Comparison of ENCODE assay signal across 8 mouse cellular contexts in genomic region chr14:41013143-41013542, GRCm38 (mm10). TPM values are rescaled to one million over a fixed set of nuclear protein-coding genes. Genes with fewer than 3 reads are reported as not detected.
A peak's percentile ranks its signal among the peaks of the same experiment; 100 is the strongest.
DNase-seq lines count a peak whose midpoint lies in the region; ATAC-seq and TF ChIP-seq lines count a peak whose summit lies in the region.

No protein-coding gene starts in this region.

- DNase-seq in forebrain, embryonic 10.5 days (ENCODE audit: extremely low spot score, low spot score) = no peak
- DNase-seq in limb, embryonic 14.5 days (ENCODE audit: low spot score) = no peak
- no peak for DNase-seq in spleen, postnatal 36 days (ENCODE audit: low spot score in 2 of 2)
- no peak for DNase-seq in layer of hippocampus, postnatal 25 days (ENCODE audit: extremely low spot score in 1 of 2, low spot score in 1 of 2)
- no peak for DNase-seq in urinary bladder, postnatal 25 days (ENCODE audit: low spot score)

- peaks cover 6% of the 10 kb centered on the region for H3K36me3 ChIP-seq in megakaryocyte, embryonic 14.5 days (replicated peaks; ENCODE audit: low read length)
- H3K36me3 ChIP-seq in forebrain, embryonic 10.5 days (replicated peaks) = no peaks in the 10 kb centered on the region
- H3K36me3 ChIP-seq in limb, embryonic 14.5 days (ENCODE audit: control insufficient read depth, insufficient read depth, low read length) = no peaks in the 10 kb centered on the region
- no peaks in the 10 kb centered on the region for H3K36me3 ChIP-seq in small intestine, adult 2 months (ENCODE audit: control insufficient read depth, insufficient read depth, low read length)

- TF ChIP-seq CTCF in small intestine, adult 2 months (IDR thresholded peaks at IDR 0.05; ENCODE audit: extremely low read depth, insufficient read length, insufficient replicate concordance, low read depth, low read length) = peak; percentile 6; the same call in 1 of the 2 replicates

- H3K9ac ChIP-seq in limb, embryonic 14.5 days (ENCODE audit: low read depth, low read length, severe bottlenecking) = peak overlapping the region; percentile 65

- no peak for ATAC-seq in megakaryocyte, adult 5-6 weeks (ENCODE audit: poor library complexity, severe bottlenecking)
- no peak for ATAC-seq in limb, embryonic 14.5 days (ENCODE audit: low FRiP score, low read depth)

- H3K9me3 ChIP-seq in megakaryocyte, embryonic 14.5 days = no peaks in the 10 kb centered on the region
- no peaks in the 10 kb centered on the region for H3K9me3 ChIP-seq in forebrain, embryonic 10.5 days
- H3K9me3 ChIP-seq in limb, embryonic 14.5 days (ENCODE audit: control insufficient read depth, low read length) = no peaks in the 10 kb centered on the region

- H3K4me1 ChIP-seq in megakaryocyte, embryonic 14.5 days = peaks cover 37% of the 10 kb centered on the region
- peaks cover 21% of the 10 kb centered on the region for H3K4me1 ChIP-seq in forebrain, embryonic 10.5 days
- 0 out of 2 replicates have a peak, but pooled peaks cover 7% of the 10 kb centered on the region for H3K4me1 ChIP-seq in limb, embryonic 14.5 days (ENCODE audit: control insufficient read depth, insufficient read depth, low read length)
- H3K4me1 ChIP-seq in small intestine, adult 2 months (ENCODE audit: control insufficient read depth, insufficient read depth, insufficient read length, low read length) = peaks cover 6% of the 10 kb centered on the region

- H3K27ac ChIP-seq in forebrain, embryonic 10.5 days = peak overlapping the region; percentile 88
- no peak overlapping the region for H3K27ac ChIP-seq in limb, embryonic 14.5 days (replicated peaks; ENCODE audit: low read depth, low read length)
- H3K27ac ChIP-seq in small intestine, adult 2 months (ENCODE audit: insufficient read depth, low read depth, low read length) = peak overlapping the region; percentile 75

- no peaks in the 10 kb centered on the region for H3K27me3 ChIP-seq in megakaryocyte, embryonic 14.5 days (replicated peaks)
- 0 out of 2 replicates have a peak, but pooled peaks cover 8% of the 10 kb centered on the region for H3K27me3 ChIP-seq in forebrain, embryonic 10.5 days (ENCODE audit: poor library complexity, severe bottlenecking)
- no peaks in the 10 kb centered on the region for H3K27me3 ChIP-seq in limb, embryonic 14.5 days (ENCODE audit: control insufficient read depth, insufficient read depth, low read length)
- no peaks in the 10 kb centered on the region for H3K27me3 ChIP-seq in small intestine, adult 2 months (ENCODE audit: control insufficient read depth, insufficient read depth, low read length)

- H3K4me3 ChIP-seq in megakaryocyte, embryonic 14.5 days (replicated peaks) = peak overlapping the region; percentile 96
- H3K4me3 ChIP-seq in forebrain, embryonic 10.5 days = peak overlapping the region; percentile 71
- H3K4me3 ChIP-seq in limb, embryonic 14.5 days (replicated peaks; ENCODE audit: low read length) = peak overlapping the region; percentile 47
- H3K4me3 ChIP-seq in small intestine, adult 2 months (ENCODE audit: low read depth, low read length) = peak overlapping the region; percentile 94

- no peak for TF ChIP-seq POLR2A in limb, embryonic 14.5 days (IDR thresholded peaks at IDR 0.05; ENCODE audit: borderline replicate concordance, extremely low read depth, insufficient read depth, insufficient read length)
- TF ChIP-seq POLR2A in small intestine, adult 2 months (IDR thresholded peaks at IDR 0.05; ENCODE audit: low read depth, low read length) = no peak

- WGBS in forebrain, embryonic 10.5 days = 24% methylated on average over 9 of the region's 9 CpGs
- 20% methylated on average over 9 of the region's 9 CpGs for WGBS in limb, embryonic 14.5 days
- 8% methylated on average over 9 of the region's 9 CpGs for WGBS in small intestine, adult 2 months

- H3K4me2 ChIP-seq in limb, embryonic 14.5 days (replicated peaks; ENCODE audit: low read depth, low read length, severe bottlenecking) = peak overlapping the region; percentile 73

RNA-seq across cellular contexts. Expression of gene Fam213a, which starts 0.4 kb away (rescaled TPM):
- polyA plus RNA-seq in megakaryocyte, embryonic 14.5 days (2012; ENCODE audit: insufficient read depth, low replicate concordance) = 4.5 and 11.6 TPM in 2 replicates
- total RNA-seq in megakaryocyte, adult 5-6 weeks (2015) = 1.8 and 3.5 TPM in 2 replicates
- total RNA-seq in megakaryocyte, adult 5-6 weeks (2017) = 2.6 and 3.6 TPM in 2 replicates
- polyA plus RNA-seq in forebrain, embryonic 10.5 days (2016; fragmentation: Nextera tagmentation; extraction: Ambion mirVana) = 49.4 and 50.5 TPM in 2 replicates
- 13.7 and 19.6 TPM in 2 replicates for polyA plus RNA-seq in limb, embryonic 14.5 days (2012; rRNA removed)
- polyA plus RNA-seq in limb, embryonic 14.5 days (2014; fragmentation: Nextera tagmentation; extraction: Ambion mirVana) = 27.1 and 29.8 TPM in 2 replicates
- 16.7 and 29.9 TPM in 2 replicates for polyA plus RNA-seq in small intestine, adult 2 months (2012; rRNA removed)
- total RNA-seq in layer of hippocampus, postnatal 25 days (2021) = 100 to 1,000 TPM; 160 to 181 TPM

RNA-seq across cellular contexts. Expression of gene Tspan14, which starts 46.5 kb away (rescaled TPM):
- polyA plus RNA-seq in megakaryocyte, embryonic 14.5 days (2012; ENCODE audit: insufficient read depth, low replicate concordance) = 20.9 and 22.8 TPM in 2 replicates
- 60.6 and 66.0 TPM in 2 replicates for total RNA-seq in megakaryocyte, adult 5-6 weeks (2015)
- 72.4 and 76.5 TPM in 2 replicates for total RNA-seq in megakaryocyte, adult 5-6 weeks (2017)
- polyA plus RNA-seq in forebrain, embryonic 10.5 days (2016; fragmentation: Nextera tagmentation; extraction: Ambion mirVana) = 89.3 and 93.9 TPM in 2 replicates
- 75.2 and 81.8 TPM in 2 replicates for polyA plus RNA-seq in limb, embryonic 14.5 days (2012; rRNA removed)
- 75.5 and 80.0 TPM in 2 replicates for polyA plus RNA-seq in limb, embryonic 14.5 days (2014; fragmentation: Nextera tagmentation; extraction: Ambion mirVana)
- 18.4 and 38.2 TPM in 2 replicates for polyA plus RNA-seq in small intestine, adult 2 months (2012; rRNA removed)
- 10 to 100 TPM; 40.9 to 41.0 TPM for total RNA-seq in layer of hippocampus, postnatal 25 days (2021)

RNA-seq across cellular contexts. Expression of gene Dydc2, which starts 55.9 kb away (rescaled TPM):
- polyA plus RNA-seq in megakaryocyte, embryonic 14.5 days (2012; ENCODE audit: insufficient read depth, low replicate concordance) = not detected in 2 replicates
- not detected in 2 replicates for total RNA-seq in megakaryocyte, adult 5-6 weeks (2015)
- total RNA-seq in megakaryocyte, adult 5-6 weeks (2017) = not detected in 2 replicates
- 0.36 TPM in 1 of 2 replicates, not detected in the other for polyA plus RNA-seq in forebrain, embryonic 10.5 days (2016; fragmentation: Nextera tagmentation; extraction: Ambion mirVana)
- polyA plus RNA-seq in limb, embryonic 14.5 days (2012; rRNA removed) = not detected in 2 replicates
- polyA plus RNA-seq in limb, embryonic 14.5 days (2014; fragmentation: Nextera tagmentation; extraction: Ambion mirVana) = not detected in 2 replicates
- not detected in 2 replicates for polyA plus RNA-seq in small intestine, adult 2 months (2012; rRNA removed)
- under 1 TPM; 0.79 to 0.94 TPM for total RNA-seq in layer of hippocampus, postnatal 25 days (2021)

RNA-seq across cellular contexts. Expression of gene Dydc1, which starts 59.6 kb away (rescaled TPM):
- polyA plus RNA-seq in megakaryocyte, embryonic 14.5 days (2012; ENCODE audit: insufficient read depth, low replicate concordance) = not detected in 2 replicates
- total RNA-seq in megakaryocyte, adult 5-6 weeks (2015) = not detected in 2 replicates
- not detected in 2 replicates for total RNA-seq in megakaryocyte, adult 5-6 weeks (2017)
- not detected in 2 replicates for polyA plus RNA-seq in forebrain, embryonic 10.5 days (2016; fragmentation: Nextera tagmentation; extraction: Ambion mirVana)
- not detected in 2 replicates for polyA plus RNA-seq in limb, embryonic 14.5 days (2012; rRNA removed)
- polyA plus RNA-seq in limb, embryonic 14.5 days (2014; fragmentation: Nextera tagmentation; extraction: Ambion mirVana) = not detected in 2 replicates
- polyA plus RNA-seq in small intestine, adult 2 months (2012; rRNA removed) = not detected in 2 replicates
- total RNA-seq in layer of hippocampus, postnatal 25 days (2021) = not detected
